Mouse (Mus musculus): ENCODE measurements at regions not wholly inside any gene's neighbourhood (a gene's known extent, or its start where the extent isn't known, plus 50 kb on each side); places are given as distances from the start of the nearest gene placed in this dataset.

GRCm38 (mm10) chr12:79941828-79942227 is 171.0 kb downstream of the Zfp36l1 start:
- no peak for DNase-seq

- no peak for DNase-seq
Observed at GRCm38 (mm10) chr12:79939436-79939835, 173.4 kb downstream of the Zfp36l1 start.

GRCm38 (mm10) chr12:79937876-79938275 is 174.9 kb downstream of the Zfp36l1 start:
- no peak for DNase-seq

GRCm38 (mm10) chr12:79936698-79937097 is 176.1 kb downstream of the Zfp36l1 start:
- DNase-seq, result peak in 1 of 2 experiments; percentile 56

GRCm38 (mm10) chr12:79934091-79934490 is 178.7 kb downstream of the Zfp36l1 start:
- DNase-seq, result no peak

- no peak for DNase-seq
Observed at GRCm38 (mm10) chr12:79932905-79933304, 179.9 kb downstream of the Zfp36l1 start.

GRCm38 (mm10) chr12:79931455-79931854 is 181.4 kb downstream of the Zfp36l1 start:
- no peak for DNase-seq

GRCm38 (mm10) chr12:79929846-79930245 is 183.0 kb downstream of the Zfp36l1 start:
- no peak for DNase-seq

- DNase-seq, result peak; percentile 39 to 58
Observed at GRCm38 (mm10) chr12:79928739-79929380, 184.0 kb downstream of the Zfp36l1 start.

- DNase-seq, result peak in 1 of 2 experiments; percentile 46
Observed at GRCm38 (mm10) chr12:79928298-79928697, 184.5 kb downstream of the Zfp36l1 start.

- DNase-seq, result peak; percentile 61 to 78
Observed at GRCm38 (mm10) chr12:79925704-79926588, 186.9 kb downstream of the Zfp36l1 start.

- no peak for DNase-seq
Observed at GRCm38 (mm10) chr12:79924921-79925703, 187.7 kb downstream of the Zfp36l1 start.

- DNase-seq, result peak in 1 of 2 experiments; percentile 55
Observed at GRCm38 (mm10) chr12:79923811-79924210, 189.0 kb downstream of the Zfp36l1 start.

GRCm38 (mm10) chr12:79921786-79922185 is 191.0 kb downstream of the Zfp36l1 start:
- no peak for DNase-seq

GRCm38 (mm10) chr12:79918983-79919382 is 193.8 kb downstream of the Zfp36l1 start:
- no peak for DNase-seq

- DNase-seq, result peak in 1 of 2 experiments; percentile 43
Observed at GRCm38 (mm10) chr12:79917634-79918289, 195.1 kb downstream of the Zfp36l1 start.

GRCm38 (mm10) chr12:79916896-79917633 is 195.7 kb downstream of the Zfp36l1 start:
- DNase-seq, result no peak

GRCm38 (mm10) chr12:79913898-79914297 is 198.9 kb downstream of the Zfp36l1 start:
- no peak for DNase-seq

- DNase-seq, result no peak
Observed at GRCm38 (mm10) chr12:79912281-79913063, 200.3 kb downstream of the Zfp36l1 start.

GRCm38 (mm10) chr12:79910884-79911759 is 201.7 kb downstream of the Zfp36l1 start:
- no peak for DNase-seq
